Mouse (Mus musculus) adrenal gland, adult 18-20 months (tissue): ENCODE data around the gene Lama5. TPM values are rescaled to one million over a fixed set of nuclear protein-coding genes. Genes with fewer than 3 reads are reported as not detected.

Experiments used
- DNase-seq, 2 experiments: peaks; one replicate each; pipeline ENCODE4 v3.0.0; 2021 to 2022; ENCODE audit warnings: low spot score in 2 of 2
- total RNA-seq, 2 experiments: library from RNA; stranded (reverse); gene quantifications; 1 replicate in 1 of 2; 2 replicates in 1 of 2; pipeline ENCODE4 v1.2.3; 2021

Gene Lama5
- total RNA-seq, 2 experiments from 2014 or later: 31.5 to 61.3 TPM

- DNase-seq: peak; percentile 57 to 61
These were observed 456 bp downstream of the Lama5 start for GRCm38 (mm10) chr2:180225044-180225761.

- no peak for DNase-seq
These were observed 1.0 kb downstream of the Lama5 start for GRCm38 (mm10) chr2:180224647-180225043.

GRCm38 (mm10) chr2:180222250-180222649 is 3.4 kb downstream of the Lama5 start:
- DNase-seq: no peak

- peak in 1 of 2 experiments; percentile 22 for DNase-seq
These were observed 4.6 kb downstream of the Lama5 start for GRCm38 (mm10) chr2:180221051-180221450.

GRCm38 (mm10) chr2:180220165-180220564 is 5.5 kb downstream of the Lama5 start:
- DNase-seq: peak in 1 of 2 experiments; percentile 17

GRCm38 (mm10) chr2:180219145-180219943 is 6.3 kb downstream of the Lama5 start:
- DNase-seq: no peak

GRCm38 (mm10) chr2:180218677-180219076 is 7.0 kb downstream of the Lama5 start:
- no peak for DNase-seq

GRCm38 (mm10) chr2:180218241-180218640 is 7.4 kb downstream of the Lama5 start:
- peak in 1 of 2 experiments; percentile 20 for DNase-seq

GRCm38 (mm10) chr2:180217587-180217986 is 8.1 kb downstream of the Lama5 start:
- peak; percentile 52 to 69 for DNase-seq

- DNase-seq: no peak
These were observed 8.7 kb downstream of the Lama5 start for GRCm38 (mm10) chr2:180216921-180217320.

GRCm38 (mm10) chr2:180215951-180216350 is 9.7 kb downstream of the Lama5 start:
- peak; percentile 61 to 73 for DNase-seq

GRCm38 (mm10) chr2:180215011-180215461 is 10.6 kb downstream of the Lama5 start:
- DNase-seq: peak; percentile 48 to 55

GRCm38 (mm10) chr2:180214352-180214978 is 11.2 kb downstream of the Lama5 start:
- peak in 1 of 2 experiments; percentile 48 for DNase-seq

GRCm38 (mm10) chr2:180212255-180212654 is 13.4 kb downstream of the Lama5 start:
- DNase-seq: no peak

- no peak for DNase-seq
These were observed 16.7 kb downstream of the Lama5 start for GRCm38 (mm10) chr2:180208976-180209375.

GRCm38 (mm10) chr2:180207840-180208239 is 17.8 kb downstream of the Lama5 start:
- DNase-seq: peak; percentile 58 to 60

GRCm38 (mm10) chr2:180205956-180206280 is 19.7 kb downstream of the Lama5 start:
- no peak for DNase-seq

GRCm38 (mm10) chr2:180205083-180205955 is 20.3 kb downstream of the Lama5 start:
- no peak for DNase-seq

- DNase-seq: no peak
These were observed 21.2 kb downstream of the Lama5 start for GRCm38 (mm10) chr2:180204501-180204900.

- no peak for DNase-seq
These were observed 22.9 kb downstream of the Lama5 start for GRCm38 (mm10) chr2:180202805-180203204.

GRCm38 (mm10) chr2:180202263-180202662 is 23.4 kb downstream of the Lama5 start:
- DNase-seq: no peak
